In genomic region chr19:57764576-57765371, GRCm38 (mm10) we compare ENCODE assay signal across 13 mouse cellular contexts.
"Had no signal": no experiment of that assay in that cellular context is flagged by ENCODE, and none has a peak within 500 bp of the region (broad histone marks: within the 10 kb centered on the region; RNA-seq: fewer than 3 reads in every experiment).

No protein-coding gene starts in this region.

- DNase-seq: gastrocnemius, postnatal 14 days; gastrocnemius, postnatal 36 days; heart, adult 11 months; heart, adult 2 months; heart, postnatal 14 days; heart, postnatal 36 days; kidney, adult 11 months; kidney, adult 2 months; kidney, adult 9 months; kidney, postnatal 14 days; kidney, postnatal 36 days; liver; liver, embryonic 13.5 days had no signal
